Mouse (Mus musculus) gastrocnemius, postnatal 25 days (tissue): ENCODE results near the gene Smurf1. TPM values are rescaled to one million over a fixed set of nuclear protein-coding genes. Genes with fewer than 3 reads are reported as not detected.

Source experiments
- DNase-seq: peaks from one replicate; pipeline ENCODE4 v3.0.0; 2022
- total RNA-seq, 2 experiments: library from RNA; stranded (reverse); gene quantifications; 1 replicate in 1 of 2; 2 replicates in 1 of 2; pipeline ENCODE4 v1.2.3; 2021

Smurf1 gene
- total RNA-seq, 2 experiments from 2014 or later = 11.5 to 12.6 TPM

- DNase-seq = no peak
These were observed 51.2 kb downstream of the Smurf1 start for GRCm38 (mm10) chr5:144914433-144914906.

- DNase-seq = no peak
These were observed 51.7 kb downstream of the Smurf1 start for GRCm38 (mm10) chr5:144913923-144914322.

DNA sequence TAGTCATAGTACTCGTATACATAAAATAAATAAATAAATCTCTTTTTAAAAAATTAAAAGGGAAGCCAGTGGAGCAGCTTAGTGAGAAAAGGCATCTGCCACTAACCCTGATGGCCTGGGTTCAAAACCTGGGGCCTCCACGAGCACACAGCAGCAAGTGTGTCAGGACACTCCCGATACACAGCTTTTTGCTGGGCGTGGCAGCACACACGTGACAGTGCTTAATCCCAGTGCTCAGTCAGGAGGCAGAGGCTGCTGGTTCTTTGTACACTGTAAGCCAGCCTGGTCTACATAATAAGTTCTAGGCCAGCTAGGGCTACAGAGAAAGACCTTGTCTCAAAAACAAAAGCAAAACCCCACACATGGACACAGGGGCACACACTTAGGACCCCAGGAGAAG lies 52.3 kb downstream of the Smurf1 start:
- DNase-seq = no peak

DNA sequence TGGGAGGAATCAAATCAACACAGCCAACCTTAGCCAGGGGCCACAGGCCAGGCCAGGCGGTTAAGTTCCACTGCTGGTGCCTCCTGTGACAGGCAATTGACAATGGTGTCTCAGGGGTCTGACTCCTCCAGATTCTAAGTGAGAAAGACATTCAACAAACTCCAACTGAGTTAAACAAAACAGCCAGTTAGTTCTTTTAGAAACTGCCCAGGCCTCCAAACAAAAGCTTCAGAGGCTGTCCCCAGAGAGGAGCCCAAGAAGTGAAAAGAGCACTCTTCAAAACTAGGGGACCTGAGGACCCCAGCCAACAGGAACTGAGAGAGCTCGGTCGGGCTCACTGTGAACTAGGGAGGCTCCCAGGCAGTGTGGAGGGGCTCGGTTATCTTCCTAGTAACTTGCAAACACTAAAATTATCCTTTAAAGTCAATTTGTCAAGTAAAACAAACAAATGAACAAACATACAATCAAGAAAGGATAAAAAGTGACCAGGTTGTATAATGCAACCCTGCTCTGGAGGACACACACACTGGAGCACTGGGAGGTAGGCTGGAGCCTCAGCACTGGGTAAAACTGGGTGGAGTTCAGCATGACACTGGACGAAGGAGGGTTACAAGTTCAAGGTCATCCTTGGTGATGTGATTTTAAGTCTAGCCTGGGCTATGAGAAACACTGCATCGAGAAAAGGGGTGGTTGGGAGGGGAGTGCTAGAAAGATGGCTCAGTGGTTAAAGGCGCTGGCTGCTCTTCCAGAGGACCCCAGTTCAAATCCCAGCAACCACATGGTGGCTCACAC lies 52.9 kb downstream of the Smurf1 start:
- no peak for DNase-seq

GRCm38 (mm10) chr5:144909521-144909920 lies 56.1 kb downstream of the Smurf1 start:
- DNase-seq = no peak

GRCm38 (mm10) chr5:144907591-144907990 lies 58.1 kb downstream of the Smurf1 start:
- no peak for DNase-seq

- DNase-seq = no peak
These were observed 61.1 kb downstream of the Smurf1 start for GRCm38 (mm10) chr5:144904356-144905134.

DNA sequence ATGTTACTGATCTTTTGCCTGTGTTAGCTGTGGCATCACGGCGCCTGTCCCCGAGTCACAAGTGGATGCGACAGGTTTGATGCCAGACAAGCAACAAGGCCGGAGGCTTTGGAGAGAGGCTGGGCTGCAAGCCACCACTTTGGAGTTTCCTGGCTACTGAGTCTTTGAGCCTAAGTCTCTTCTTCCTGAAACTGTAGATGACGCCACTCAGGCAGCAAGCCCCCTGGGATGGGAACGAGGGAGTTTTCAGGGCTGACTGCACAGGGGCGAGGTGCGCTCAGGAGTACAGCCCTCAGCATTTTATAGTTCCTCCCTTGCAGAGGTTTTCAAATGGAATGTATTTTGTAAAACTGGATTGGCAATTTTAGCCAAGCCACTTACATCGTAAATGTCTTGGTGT lies 63.9 kb downstream of the Smurf1 start:
- peak; percentile 53 for DNase-seq

GRCm38 (mm10) chr5:144901035-144901434 lies 64.6 kb downstream of the Smurf1 start:
- no peak for DNase-seq

DNA sequence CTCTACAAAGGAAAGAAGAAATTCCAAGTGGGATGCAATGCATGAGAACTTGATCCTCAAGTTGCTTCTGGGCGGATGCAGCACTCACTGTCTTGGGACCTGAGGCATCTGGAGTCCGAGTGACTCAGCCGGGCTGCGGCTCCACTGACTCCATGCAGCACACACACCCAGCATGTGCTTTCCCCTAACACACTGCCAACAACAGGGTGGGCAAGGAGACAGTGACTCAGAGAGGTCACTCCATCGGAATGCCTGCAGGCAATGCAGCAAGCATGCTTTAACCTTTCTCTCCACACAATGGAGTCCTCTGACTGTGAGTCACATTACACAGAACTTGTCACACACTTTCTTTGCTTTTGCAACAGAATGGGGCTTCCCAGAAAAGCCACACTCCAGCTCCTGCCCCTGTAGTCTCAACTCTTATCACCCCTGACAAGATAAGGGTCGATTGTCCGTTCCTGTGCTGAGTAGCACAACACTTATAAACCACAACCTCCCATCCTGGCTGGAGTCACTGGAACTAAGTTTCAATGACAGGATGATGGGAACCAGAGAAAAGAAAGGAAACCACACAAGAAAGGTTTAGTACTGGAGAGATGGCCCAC lies 67.1 kb downstream of the Smurf1 start:
- peak; percentile 68 for DNase-seq

- no peak for DNase-seq
These were observed 67.8 kb downstream of the Smurf1 start for GRCm38 (mm10) chr5:144897881-144898280.

DNA sequence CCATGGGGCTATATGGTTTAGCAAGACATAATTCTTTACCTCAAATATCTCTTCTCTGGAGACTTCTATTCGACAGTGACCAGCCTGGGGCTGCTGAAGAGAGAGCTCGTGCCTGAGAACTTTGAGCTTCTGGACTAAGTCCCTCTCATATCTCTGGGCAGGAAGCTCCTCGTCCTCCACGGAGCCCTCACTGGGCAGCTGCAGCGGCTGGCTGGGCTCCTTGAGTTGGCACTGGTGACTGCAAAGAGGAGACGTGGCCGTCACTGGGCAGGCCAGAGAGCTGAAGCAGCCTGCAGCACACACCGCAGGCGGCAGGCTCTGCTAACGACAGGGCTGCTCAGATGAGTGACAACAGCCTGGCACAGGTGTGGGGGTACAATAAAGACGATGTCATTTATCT lies 74.4 kb downstream of the Smurf1 start:
- DNase-seq = peak; percentile 66

- no peak for DNase-seq
These were observed 79.5 kb downstream of the Smurf1 start for GRCm38 (mm10) chr5:144885968-144886650.

DNA sequence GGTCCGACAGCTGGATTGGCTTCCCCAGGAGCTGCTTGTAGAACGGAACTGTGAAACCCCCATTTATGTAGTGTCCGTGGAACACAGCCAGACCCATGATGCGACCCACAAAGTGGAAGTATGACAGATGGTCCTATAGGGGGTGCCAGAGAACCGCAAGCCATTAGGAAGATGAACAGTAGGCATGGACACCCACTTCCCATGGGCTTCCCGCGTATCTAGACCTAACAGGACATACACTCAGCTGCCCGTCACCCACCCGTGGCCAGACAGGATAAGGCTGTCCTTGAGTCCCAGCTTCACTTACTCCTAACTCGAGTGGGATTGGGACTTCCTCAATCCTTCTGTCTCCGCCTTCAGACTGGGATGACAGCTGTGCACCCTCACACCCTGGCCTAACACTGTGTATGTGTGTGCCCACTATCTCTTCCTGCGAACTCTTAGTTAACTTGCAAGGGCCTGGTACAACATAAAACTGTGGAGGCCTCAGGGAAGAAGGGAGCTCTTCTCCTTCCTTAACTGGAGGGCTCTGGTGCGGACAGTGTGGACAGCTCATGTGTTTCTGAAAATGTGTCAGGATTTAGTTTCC lies 80.9 kb downstream of the Smurf1 start:
- no peak for DNase-seq

GRCm38 (mm10) chr5:144881670-144882399 lies 83.8 kb downstream of the Smurf1 start:
- no peak for DNase-seq

DNA sequence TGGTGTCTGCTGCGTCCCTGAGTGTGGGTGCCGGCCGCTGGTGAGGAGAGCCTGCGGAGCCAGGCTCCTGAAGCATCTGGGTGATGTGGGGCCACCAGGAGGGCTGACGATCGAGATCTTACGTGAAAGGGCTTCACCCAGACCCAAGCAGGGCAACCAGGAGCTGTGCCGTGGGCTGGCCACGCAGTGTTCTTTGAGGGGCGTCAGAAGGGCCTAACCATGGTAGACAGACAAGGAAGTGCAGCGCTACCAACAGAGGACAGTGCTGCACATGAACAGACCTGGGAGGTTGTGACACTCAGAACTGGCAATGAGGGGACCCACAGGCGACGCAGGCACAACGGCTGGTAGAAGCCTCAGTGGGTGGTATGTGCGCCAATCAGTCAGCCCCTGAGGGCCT lies 88.6 kb downstream of the Smurf1 start:
- no peak for DNase-seq

DNA sequence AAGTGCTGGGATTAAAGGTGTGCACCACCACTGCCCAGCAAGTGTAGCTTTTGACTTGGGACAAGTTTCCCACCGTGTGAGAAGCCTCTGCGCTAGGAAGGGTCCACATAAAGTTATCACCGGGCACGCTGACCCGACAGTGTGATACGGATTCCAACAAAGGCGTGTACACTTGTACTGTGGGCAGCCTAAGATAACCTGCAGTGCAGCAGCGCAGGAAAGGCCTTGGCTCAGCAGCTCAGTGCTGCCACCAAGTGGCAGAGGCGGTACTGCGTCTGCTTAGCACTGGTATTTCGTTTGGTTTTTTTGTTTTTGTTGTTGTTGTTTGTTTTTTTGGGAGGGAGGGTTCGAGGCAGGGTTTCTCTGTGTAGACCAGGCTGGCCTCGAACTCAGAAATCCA lies 89.8 kb downstream of the Smurf1 start:
- no peak for DNase-seq

- DNase-seq = no peak
These were observed 90.4 kb downstream of the Smurf1 start for GRCm38 (mm10) chr5:144875227-144875626.

GRCm38 (mm10) chr5:144872867-144873266 lies 92.8 kb downstream of the Smurf1 start:
- DNase-seq = no peak

GRCm38 (mm10) chr5:144872326-144872725 lies 93.3 kb downstream of the Smurf1 start:
- DNase-seq = no peak

GRCm38 (mm10) chr5:144871775-144872174 lies 93.9 kb downstream of the Smurf1 start:
- no peak for DNase-seq
